Mouse (Mus musculus) erythroblast, embryonic 14.5 days (primary cell): ENCODE measurements around the gene Nfatc2.

Source experiments
- GATA1 ChIP-seq: IDR thresholded peaks from 2 replicates; pipeline ENCODE4 v1.6.1; 2012; ENCODE audit warnings: low read length, inconsistent platforms, mixed read lengths
- TAL1 ChIP-seq: IDR thresholded peaks from 3 replicates; pipeline ENCODE4 v1.6.1; 2012; ENCODE audit warnings: low read length, inconsistent platforms, mixed read lengths

DNA sequence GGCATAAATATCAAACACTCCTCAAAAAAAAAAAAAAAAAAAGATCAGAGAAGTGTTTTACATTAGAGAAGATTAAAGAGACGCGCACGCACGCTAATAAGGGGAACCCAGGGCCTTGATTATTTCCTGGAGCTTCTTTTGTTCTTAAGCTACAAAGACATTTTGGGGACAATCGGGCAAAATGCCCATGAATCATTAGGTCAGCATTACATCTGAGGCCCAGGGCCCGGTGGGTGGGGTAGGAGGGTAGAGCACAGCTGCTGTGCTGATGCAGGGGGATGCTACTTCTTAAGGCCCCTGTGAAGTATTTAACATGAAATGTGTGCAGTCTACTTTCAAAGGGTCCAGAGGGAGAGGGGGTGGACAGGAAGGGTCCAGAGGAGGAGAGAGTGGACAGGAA lies 43.4 kb upstream of the Nfatc2 start:
- no peak for TF ChIP-seq GATA1
- no peak for TF ChIP-seq TAL1
